Mouse (Mus musculus): ENCODE measurements around the gene Slc7a7. TPM values are rescaled to one million over a fixed set of nuclear protein-coding genes. Genes with fewer than 3 reads are reported as not detected.

Gene Slc7a7
- polyA plus RNA-seq, 2 experiments, result 4.5 to 7.4 TPM

DNA sequence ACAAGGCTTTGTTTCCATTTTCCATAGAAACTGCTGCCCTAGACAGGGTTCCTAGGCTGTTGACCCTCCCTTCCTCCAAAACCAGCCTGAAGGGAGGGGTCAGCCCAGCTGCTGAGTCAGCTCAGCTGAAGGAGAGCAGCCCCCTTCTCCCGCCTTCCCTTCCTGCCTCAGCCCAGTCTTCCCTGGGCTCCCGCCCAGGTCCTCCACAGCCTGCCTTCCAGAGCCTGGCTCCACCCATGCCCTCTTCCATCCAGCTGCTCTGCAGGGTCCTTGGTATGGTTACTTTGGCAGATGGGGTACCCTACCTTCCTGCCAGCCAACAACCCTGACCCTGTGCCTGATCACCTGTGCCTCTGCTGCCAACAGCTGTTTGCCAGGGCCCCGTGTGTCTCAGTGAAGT lies 25.6 kb upstream of the Slc7a7 start:
- H3K36me3 ChIP-seq (ENCODE audit: control insufficient read depth, insufficient read depth, low read length), result peaks cover 38% of the 10 kb centered on the region
- H3K27ac ChIP-seq (replicated peaks; ENCODE audit: low read depth, low read length), result peak overlapping the region; percentile 86
- peak; percentile 86 for ATAC-seq (ENCODE audit: low FRiP score, low read depth)
- H3K27me3 ChIP-seq (ENCODE audit: control insufficient read depth, insufficient read depth, low read length), result no peaks in the 10 kb centered on the region
- peaks cover 25% of the 10 kb centered on the region for H3K4me1 ChIP-seq (ENCODE audit: control insufficient read depth, insufficient read depth, low read length)
- no peak for TF ChIP-seq POLR2A (IDR thresholded peaks at IDR 0.05; ENCODE audit: borderline replicate concordance, extremely low read depth, insufficient read depth, insufficient read length)
- 12% methylated on average over 3 of the region's 3 CpGs for WGBS
- H3K4me3 ChIP-seq (replicated peaks; ENCODE audit: low read length), result no peak overlapping the region
- peak overlapping the region; percentile 22 for H3K4me2 ChIP-seq (replicated peaks; ENCODE audit: low read depth, low read length, severe bottlenecking)
- H3K9ac ChIP-seq (ENCODE audit: low read depth, low read length, severe bottlenecking), result peak overlapping the region; percentile 8; the same call in 1 of the 2 replicates
- no peaks in the 10 kb centered on the region for H3K9me3 ChIP-seq (ENCODE audit: control insufficient read depth, low read length)
- DNase-seq (ENCODE audit: low spot score), result peak; percentile 86

DNA sequence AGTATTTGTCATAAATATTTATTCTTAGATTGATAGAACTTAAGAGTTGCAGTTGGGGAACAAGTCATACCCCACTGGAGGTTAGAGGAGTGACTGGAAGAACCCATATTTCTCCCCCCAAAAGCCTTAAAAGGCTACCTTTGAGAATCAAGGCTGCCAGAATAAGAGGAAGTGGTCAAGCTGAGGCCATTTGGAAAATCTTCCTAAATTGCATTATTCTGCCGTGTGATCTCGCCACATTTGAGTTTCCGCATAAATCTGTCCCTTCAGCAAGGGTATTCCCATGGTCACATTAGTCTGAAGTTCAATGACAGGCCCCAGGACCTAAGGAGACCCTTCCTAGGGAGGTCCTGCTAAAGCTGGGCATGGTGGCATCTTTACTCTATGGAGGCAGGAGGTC lies 25.0 kb upstream of the Slc7a7 start:
- ATAC-seq (ENCODE audit: low FRiP score, low read depth), result no peak
- WGBS, result 82% methylated on average over 3 of the region's 3 CpGs
- H3K4me2 ChIP-seq (replicated peaks; ENCODE audit: low read depth, low read length, severe bottlenecking), result peak overlapping the region; percentile 22; the same call in 1 of the 2 replicates

GRCm38 (mm10) chr14:54441365-54441764 lies 23.8 kb upstream of the Slc7a7 start:
- Histone ChIP-seq H3K4me3 (replicated peaks; ENCODE audit: low read length) (no peak overlapping the region), H3K36me3 (ENCODE audit: control insufficient read depth, insufficient read depth, low read length) (peaks cover 56% of the 10 kb centered on the region), H3K9ac (ENCODE audit: low read depth, low read length, severe bottlenecking) (no peak overlapping the region), H3K4me2 (replicated peaks; ENCODE audit: low read depth, low read length, severe bottlenecking) (no peak overlapping the region), H3K27me3 (ENCODE audit: control insufficient read depth, insufficient read depth, low read length) (no peaks in the 10 kb centered on the region), H3K4me1 (ENCODE audit: control insufficient read depth, insufficient read depth, low read length) (peaks cover 25% of the 10 kb centered on the region), H3K27ac (replicated peaks; ENCODE audit: low read depth, low read length) (no peak overlapping the region), H3K9me3 (ENCODE audit: control insufficient read depth, low read length) (no peaks in the 10 kb centered on the region)
- DNase-seq (ENCODE audit: low spot score) (no peak), ATAC-seq (ENCODE audit: low FRiP score, low read depth) (no peak)
- WGBS, result 88% methylated on average over 4 of the region's 4 CpGs
- no peak for TF ChIP-seq POLR2A (IDR thresholded peaks at IDR 0.05; ENCODE audit: borderline replicate concordance, extremely low read depth, insufficient read depth, insufficient read length)

More for the DNA sequence above, 25.0 kb upstream of the Slc7a7 start:
- DNase-seq (ENCODE audit: low spot score), result no peak
- Histone ChIP-seq H3K36me3 (ENCODE audit: control insufficient read depth, insufficient read depth, low read length) (peaks cover 44% of the 10 kb centered on the region), H3K27ac (replicated peaks; ENCODE audit: low read depth, low read length) (peak overlapping the region; percentile 86), H3K4me1 (ENCODE audit: control insufficient read depth, insufficient read depth, low read length) (peaks cover 25% of the 10 kb centered on the region), H3K27me3 (ENCODE audit: control insufficient read depth, insufficient read depth, low read length) (no peaks in the 10 kb centered on the region), H3K9me3 (ENCODE audit: control insufficient read depth, low read length) (no peaks in the 10 kb centered on the region), H3K4me3 (replicated peaks; ENCODE audit: low read length) (no peak overlapping the region), H3K9ac (ENCODE audit: low read depth, low read length, severe bottlenecking) (no peak overlapping the region)
- no peak for TF ChIP-seq POLR2A (IDR thresholded peaks at IDR 0.05; ENCODE audit: borderline replicate concordance, extremely low read depth, insufficient read depth, insufficient read length)

- Histone ChIP-seq H3K27me3 (ENCODE audit: control insufficient read depth, insufficient read depth, low read length) (no peaks in the 10 kb centered on the region), H3K9me3 (ENCODE audit: control insufficient read depth, low read length) (no peaks in the 10 kb centered on the region), H3K9ac (ENCODE audit: low read depth, low read length, severe bottlenecking) (no peak overlapping the region), H3K36me3 (ENCODE audit: control insufficient read depth, insufficient read depth, low read length) (peaks cover 64% of the 10 kb centered on the region), H3K4me2 (replicated peaks; ENCODE audit: low read depth, low read length, severe bottlenecking) (no peak overlapping the region), H3K4me1 (ENCODE audit: control insufficient read depth, insufficient read depth, low read length) (peaks cover 25% of the 10 kb centered on the region), H3K27ac (replicated peaks; ENCODE audit: low read depth, low read length) (no peak overlapping the region), H3K4me3 (replicated peaks; ENCODE audit: low read length) (no peak overlapping the region)
- no peak for TF ChIP-seq POLR2A (IDR thresholded peaks at IDR 0.05; ENCODE audit: borderline replicate concordance, extremely low read depth, insufficient read depth, insufficient read length)
- no peak for DNase-seq (ENCODE audit: low spot score)
- WGBS, result 93% methylated on average over 14 of the region's 14 CpGs
- ATAC-seq (ENCODE audit: low FRiP score, low read depth), result no peak
Observed at GRCm38 (mm10) chr14:54440538-54440937, 23.0 kb upstream of the Slc7a7 start.

DNA sequence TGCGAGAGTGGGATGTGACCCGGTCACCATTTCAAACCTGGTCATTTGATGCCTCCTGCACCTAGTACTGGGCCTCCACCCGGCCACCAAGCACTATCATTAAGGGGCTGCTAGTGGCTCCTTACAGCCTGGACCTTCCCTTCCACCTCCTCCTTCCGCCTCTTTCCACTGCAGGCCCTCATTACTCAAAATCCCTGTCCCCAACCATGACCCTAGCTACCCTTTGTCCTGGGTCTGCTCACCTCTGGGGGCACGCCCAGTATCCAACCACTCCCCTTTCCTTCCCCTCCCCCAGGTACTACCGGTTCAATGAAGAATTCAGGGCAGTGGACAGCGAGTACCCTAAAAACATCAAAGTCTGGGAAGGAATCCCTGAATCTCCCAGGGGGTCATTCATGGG lies 22.0 kb upstream of the Slc7a7 start:
- 63% methylated on average over 7 of the region's 7 CpGs for WGBS
- no peak for TF ChIP-seq POLR2A (IDR thresholded peaks at IDR 0.05; ENCODE audit: borderline replicate concordance, extremely low read depth, insufficient read depth, insufficient read length)

GRCm38 (mm10) chr14:54439155-54439554 lies 21.6 kb upstream of the Slc7a7 start:
- Histone ChIP-seq H3K9me3 (ENCODE audit: control insufficient read depth, low read length) (no peaks in the 10 kb centered on the region), H3K9ac (ENCODE audit: low read depth, low read length, severe bottlenecking) (no peak overlapping the region), H3K27ac (replicated peaks; ENCODE audit: low read depth, low read length) (no peak overlapping the region), H3K4me1 (ENCODE audit: control insufficient read depth, insufficient read depth, low read length) (peaks cover 30% of the 10 kb centered on the region), H3K4me3 (replicated peaks; ENCODE audit: low read length) (no peak overlapping the region), H3K36me3 (ENCODE audit: control insufficient read depth, insufficient read depth, low read length) (peaks cover 75% of the 10 kb centered on the region), H3K4me2 (replicated peaks; ENCODE audit: low read depth, low read length, severe bottlenecking) (no peak overlapping the region), H3K27me3 (ENCODE audit: control insufficient read depth, insufficient read depth, low read length) (no peaks in the 10 kb centered on the region)
- DNase-seq (ENCODE audit: low spot score) (no peak), ATAC-seq (ENCODE audit: low FRiP score, low read depth) (no peak)
- TF ChIP-seq POLR2A (IDR thresholded peaks at IDR 0.05; ENCODE audit: borderline replicate concordance, extremely low read depth, insufficient read depth, insufficient read length), result no peak
- WGBS, result 92% methylated on average over 12 of the region's 12 CpGs

More for the DNA sequence above, 22.0 kb upstream of the Slc7a7 start:
- Histone ChIP-seq H3K4me3 (replicated peaks; ENCODE audit: low read length) (no peak overlapping the region), H3K9ac (ENCODE audit: low read depth, low read length, severe bottlenecking) (no peak overlapping the region), H3K4me2 (replicated peaks; ENCODE audit: low read depth, low read length, severe bottlenecking) (no peak overlapping the region), H3K4me1 (ENCODE audit: control insufficient read depth, insufficient read depth, low read length) (peaks cover 30% of the 10 kb centered on the region), H3K27ac (replicated peaks; ENCODE audit: low read depth, low read length) (no peak overlapping the region), H3K27me3 (ENCODE audit: control insufficient read depth, insufficient read depth, low read length) (no peaks in the 10 kb centered on the region), H3K9me3 (ENCODE audit: control insufficient read depth, low read length) (no peaks in the 10 kb centered on the region), H3K36me3 (ENCODE audit: control insufficient read depth, insufficient read depth, low read length) (peaks cover 72% of the 10 kb centered on the region)
- ATAC-seq (ENCODE audit: low FRiP score, low read depth) (no peak), DNase-seq (ENCODE audit: low spot score) (no peak)
